Mouse (Mus musculus): ENCODE results near the gene Siah3. TPM values are rescaled to one million over a fixed set of nuclear protein-coding genes. Genes with fewer than 3 reads are reported as not detected.

Gene Siah3
- polyA plus RNA-seq, 1 experiment = 0.16 TPM

DNA sequence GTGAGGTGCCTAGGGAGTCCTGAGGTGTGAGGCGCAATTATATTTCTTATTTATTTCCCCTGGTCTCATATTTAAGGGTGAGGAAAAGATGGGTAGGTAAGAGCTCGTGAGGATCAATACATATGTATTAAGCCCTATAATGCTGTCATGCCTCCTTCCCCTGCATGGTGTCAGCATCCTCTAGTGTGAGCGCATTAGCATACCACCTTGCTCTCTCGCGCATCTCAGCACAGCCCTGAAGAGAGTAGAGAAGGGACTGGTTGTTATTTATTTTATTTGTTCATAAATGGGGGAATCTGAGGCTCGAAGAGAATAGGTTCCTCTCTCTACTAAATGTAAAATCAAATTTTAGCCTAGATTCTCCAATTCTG is 27.4 kb downstream of the Siah3 start:
- TF ChIP-seq POLR2A (IDR thresholded peaks at IDR 0.05; ENCODE audit: low read depth, low read length) = no peak
- TF ChIP-seq CTCF (IDR thresholded peaks at IDR 0.05; ENCODE audit: extremely low read depth, insufficient read depth, insufficient read length, insufficient replicate concordance) = no peak

DNA sequence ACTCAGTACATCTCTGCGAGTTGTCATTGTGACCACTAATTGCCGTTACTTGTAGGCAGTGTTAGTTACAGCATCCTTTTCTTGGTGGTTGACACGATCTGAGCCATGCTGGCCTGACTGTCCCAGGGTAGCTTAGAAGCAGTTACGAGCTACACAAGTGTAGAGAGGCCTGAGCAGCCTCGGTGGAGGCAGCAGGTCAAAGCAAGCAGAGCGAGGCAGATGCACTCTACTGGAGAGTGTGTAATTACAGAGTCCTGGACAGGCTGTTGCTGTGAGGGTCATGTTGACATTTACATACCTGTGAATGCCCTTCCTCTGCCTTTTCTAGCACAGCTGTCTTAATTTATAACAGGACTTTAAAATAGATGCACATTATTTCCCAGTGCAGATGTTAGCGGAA is 32.1 kb downstream of the Siah3 start:
- Histone ChIP-seq H3K27me3 (ENCODE audit: control insufficient read depth, insufficient read depth, low read length) (no peaks in the 10 kb centered on the region), H3K27ac (ENCODE audit: insufficient read depth, low read length) (no peak overlapping the region), H3K4me1 (ENCODE audit: control insufficient read depth, insufficient read depth, insufficient read length) (no peaks in the 10 kb centered on the region), H3K36me3 (ENCODE audit: control insufficient read depth, insufficient read depth, low read length) (no peaks in the 10 kb centered on the region), H3K4me3 (ENCODE audit: extremely low read depth, insufficient read depth, insufficient read length) (no peak overlapping the region)
- WGBS = 85% methylated on average over 7 of the region's 7 CpGs
- no peak for TF ChIP-seq CTCF (IDR thresholded peaks at IDR 0.05; ENCODE audit: extremely low read depth, insufficient read depth, insufficient read length, insufficient replicate concordance)
- TF ChIP-seq POLR2A (IDR thresholded peaks at IDR 0.05; ENCODE audit: low read depth, low read length) = no peak
- DNase-seq (ENCODE audit: low read depth in 1 of 2, low spot score in 2 of 2) = no peak

More for the DNA sequence above, 27.4 kb downstream of the Siah3 start:
- H3K27me3 ChIP-seq (ENCODE audit: control insufficient read depth, insufficient read depth, low read length) = no peaks in the 10 kb centered on the region
- 90% methylated on average over 6 of the region's 6 CpGs for WGBS
- H3K4me3 ChIP-seq (ENCODE audit: extremely low read depth, insufficient read depth, insufficient read length) = no peak overlapping the region
- H3K4me1 ChIP-seq (ENCODE audit: control insufficient read depth, insufficient read depth, insufficient read length) = no peaks in the 10 kb centered on the region
- no peaks in the 10 kb centered on the region for H3K36me3 ChIP-seq (ENCODE audit: control insufficient read depth, insufficient read depth, low read length)
- no peak for DNase-seq (ENCODE audit: low read depth in 1 of 2, low spot score in 2 of 2)
- no peak overlapping the region for H3K27ac ChIP-seq (ENCODE audit: insufficient read depth, low read length)

- 87% methylated on average over 14 of the region's 14 CpGs for WGBS
- H3K27me3 ChIP-seq (ENCODE audit: control insufficient read depth, insufficient read depth, low read length) = no peaks in the 10 kb centered on the region
- no peaks in the 10 kb centered on the region for H3K4me1 ChIP-seq (ENCODE audit: control insufficient read depth, insufficient read depth, insufficient read length)
- TF ChIP-seq CTCF (IDR thresholded peaks at IDR 0.05; ENCODE audit: extremely low read depth, insufficient read depth, insufficient read length, insufficient replicate concordance) = no peak
- TF ChIP-seq POLR2A (IDR thresholded peaks at IDR 0.05; ENCODE audit: low read depth, low read length) = no peak
- DNase-seq (ENCODE audit: low read depth in 1 of 2, low spot score in 2 of 2) = no peak
- no peak overlapping the region for H3K4me3 ChIP-seq (ENCODE audit: extremely low read depth, insufficient read depth, insufficient read length)
- H3K36me3 ChIP-seq (ENCODE audit: control insufficient read depth, insufficient read depth, low read length) = no peaks in the 10 kb centered on the region
- H3K27ac ChIP-seq (ENCODE audit: insufficient read depth, low read length) = no peak overlapping the region
These were observed 37.9 kb downstream of the Siah3 start for GRCm38 (mm10) chr14:75493555-75494194.

DNA sequence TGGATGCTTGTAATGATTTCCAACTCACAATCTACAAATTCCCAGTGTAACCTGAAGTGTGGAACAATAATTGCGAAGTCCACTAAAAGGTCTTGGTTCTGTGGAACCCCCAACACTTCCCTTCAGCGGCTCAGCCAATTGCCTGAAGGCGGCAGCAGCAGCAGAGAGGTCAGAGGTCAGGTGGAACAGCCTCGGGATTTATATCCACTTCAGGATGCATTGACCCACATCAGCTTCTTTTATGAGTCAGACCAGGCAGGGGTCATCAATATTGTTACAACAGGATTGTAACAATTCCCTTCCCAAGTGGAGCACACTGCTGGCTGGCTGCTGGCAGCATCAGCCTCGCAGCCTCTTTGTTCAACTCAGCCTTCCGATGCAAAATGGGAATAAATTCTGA is 39.1 kb downstream of the Siah3 start:
- no peaks in the 10 kb centered on the region for H3K27me3 ChIP-seq (ENCODE audit: control insufficient read depth, insufficient read depth, low read length)
- TF ChIP-seq POLR2A (IDR thresholded peaks at IDR 0.05; ENCODE audit: low read depth, low read length) = no peak
- no peak for TF ChIP-seq CTCF (IDR thresholded peaks at IDR 0.05; ENCODE audit: extremely low read depth, insufficient read depth, insufficient read length, insufficient replicate concordance)
- WGBS = 76% methylated on average over 6 of the region's 6 CpGs
- no peak for DNase-seq (ENCODE audit: low read depth in 1 of 2, low spot score in 2 of 2)
- H3K4me1 ChIP-seq (ENCODE audit: control insufficient read depth, insufficient read depth, insufficient read length) = no peaks in the 10 kb centered on the region
- H3K4me3 ChIP-seq (ENCODE audit: extremely low read depth, insufficient read depth, insufficient read length) = no peak overlapping the region
- H3K27ac ChIP-seq (ENCODE audit: insufficient read depth, low read length) = no peak overlapping the region
- H3K36me3 ChIP-seq (ENCODE audit: control insufficient read depth, insufficient read depth, low read length) = no peaks in the 10 kb centered on the region

DNA sequence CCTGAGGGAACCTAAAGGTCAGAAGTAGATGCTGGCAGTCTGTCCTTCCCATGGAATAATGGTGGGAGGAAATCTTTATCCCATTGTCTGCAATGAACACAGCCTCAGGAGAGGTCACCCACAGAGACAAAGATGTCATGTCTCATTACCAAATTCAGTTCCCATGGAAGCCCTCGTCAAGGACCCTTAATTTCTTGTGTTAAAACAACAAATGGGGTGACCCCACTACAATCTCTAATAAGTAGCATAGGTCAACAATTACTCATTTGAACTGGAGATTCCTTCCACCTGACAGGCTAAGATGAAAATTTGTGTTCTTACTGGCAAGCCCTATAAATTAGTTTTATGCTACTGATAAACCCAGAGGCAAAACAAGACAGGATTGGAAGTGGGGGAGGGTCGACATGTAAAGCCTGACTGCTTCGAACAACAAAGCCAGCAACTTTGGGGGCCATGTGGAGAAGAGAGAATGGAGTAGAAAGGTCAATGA is 45.8 kb downstream of the Siah3 start:
- H3K4me3 ChIP-seq (ENCODE audit: extremely low read depth, insufficient read depth, insufficient read length) = no peak overlapping the region
- no peaks in the 10 kb centered on the region for H3K36me3 ChIP-seq (ENCODE audit: control insufficient read depth, insufficient read depth, low read length)
- no peak for TF ChIP-seq CTCF (IDR thresholded peaks at IDR 0.05; ENCODE audit: extremely low read depth, insufficient read depth, insufficient read length, insufficient replicate concordance)
- TF ChIP-seq POLR2A (IDR thresholded peaks at IDR 0.05; ENCODE audit: low read depth, low read length) = no peak
- H3K27ac ChIP-seq (ENCODE audit: insufficient read depth, low read length) = no peak overlapping the region
- H3K4me1 ChIP-seq (ENCODE audit: control insufficient read depth, insufficient read depth, insufficient read length) = no peaks in the 10 kb centered on the region
- no peaks in the 10 kb centered on the region for H3K27me3 ChIP-seq (ENCODE audit: control insufficient read depth, insufficient read depth, low read length)
- no peak for DNase-seq (ENCODE audit: low read depth in 1 of 2, low spot score in 2 of 2)
- 80% methylated on average over 3 of the region's 3 CpGs for WGBS

DNA sequence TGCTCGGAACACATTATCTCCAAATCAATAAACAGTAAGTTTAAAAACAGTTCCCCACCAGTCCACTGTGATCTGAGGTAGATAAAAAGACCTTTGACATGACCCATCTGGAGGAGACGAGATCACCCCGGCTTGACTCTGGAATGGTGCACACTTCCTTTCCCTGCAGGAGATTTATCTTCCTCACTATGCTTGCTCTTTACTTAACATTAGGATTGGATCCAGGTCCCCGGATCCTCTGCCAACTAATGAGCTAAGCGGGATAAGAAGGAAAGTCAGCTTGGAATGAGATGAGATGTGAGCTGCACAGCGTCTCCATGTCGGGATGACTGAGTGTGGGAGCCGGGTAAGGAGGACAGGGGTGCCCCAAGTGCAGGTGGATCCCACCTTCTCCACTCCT is 46.7 kb downstream of the Siah3 start:
- whole genome bisulfite sequencing = 86% methylated on average over 8 of the region's 8 CpGs
- Histone ChIP-seq H3K27ac (ENCODE audit: insufficient read depth, low read length) (no peak overlapping the region), H3K36me3 (ENCODE audit: control insufficient read depth, insufficient read depth, low read length) (no peaks in the 10 kb centered on the region), H3K27me3 (ENCODE audit: control insufficient read depth, insufficient read depth, low read length) (no peaks in the 10 kb centered on the region), H3K4me1 (ENCODE audit: control insufficient read depth, insufficient read depth, insufficient read length) (no peaks in the 10 kb centered on the region), H3K4me3 (ENCODE audit: extremely low read depth, insufficient read depth, insufficient read length) (no peak overlapping the region)
- no peak for TF ChIP-seq CTCF (IDR thresholded peaks at IDR 0.05; ENCODE audit: extremely low read depth, insufficient read depth, insufficient read length, insufficient replicate concordance)
- TF ChIP-seq POLR2A (IDR thresholded peaks at IDR 0.05; ENCODE audit: low read depth, low read length) = no peak
- DNase-seq (ENCODE audit: low read depth in 1 of 2, low spot score in 2 of 2) = no peak

DNA sequence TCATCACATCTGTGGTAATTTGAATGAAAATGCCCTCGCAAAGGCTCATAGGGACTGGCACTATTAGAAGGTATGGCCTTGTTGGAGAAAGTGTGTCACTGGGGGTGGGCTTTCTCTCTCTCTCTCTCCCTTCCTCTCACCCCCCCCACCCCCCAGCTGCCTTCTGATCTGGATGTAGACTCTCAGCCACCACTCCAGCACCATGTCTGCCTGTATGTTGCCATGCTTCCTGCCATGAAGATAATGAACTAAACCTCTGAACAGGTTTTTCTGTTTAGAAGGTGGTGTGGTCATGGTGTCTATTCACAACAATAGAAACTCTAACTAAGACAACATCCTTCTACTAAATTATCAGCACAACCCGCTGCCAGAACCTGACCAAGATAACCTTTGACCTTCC is 48.5 kb downstream of the Siah3 start:
- TF ChIP-seq POLR2A (IDR thresholded peaks at IDR 0.05; ENCODE audit: low read depth, low read length) (no peak), CTCF (IDR thresholded peaks at IDR 0.05; ENCODE audit: extremely low read depth, insufficient read depth, insufficient read length, insufficient replicate concordance) (no peak)
- no peaks in the 10 kb centered on the region for H3K36me3 ChIP-seq (ENCODE audit: control insufficient read depth, insufficient read depth, low read length)
- DNase-seq (ENCODE audit: low read depth in 1 of 2, low spot score in 2 of 2) = no peak
- no peak overlapping the region for H3K4me3 ChIP-seq (ENCODE audit: extremely low read depth, insufficient read depth, insufficient read length)
- H3K4me1 ChIP-seq (ENCODE audit: control insufficient read depth, insufficient read depth, insufficient read length) = no peaks in the 10 kb centered on the region
- H3K27me3 ChIP-seq (ENCODE audit: control insufficient read depth, insufficient read depth, low read length) = no peaks in the 10 kb centered on the region
- 69% methylated on average over 2 of the region's 2 CpGs for WGBS
- no peak overlapping the region for H3K27ac ChIP-seq (ENCODE audit: insufficient read depth, low read length)

Measured in spleen, adult 2 months (tissue).